Mouse (Mus musculus) heart, postnatal 10 days (tissue): ENCODE measurements at regions not wholly inside any gene's neighbourhood (a gene's known extent, or its start where the extent isn't known, plus 50 kb on each side); places are given as distances from the start of the nearest gene placed in this dataset.
"Not testable (repeated sequence)": the region's sequence is repeated elsewhere in the genome, so short reads cannot be mapped to it uniquely, and the experiment has no call there.

Source experiments
- DNase-seq, 2 experiments: peaks; one replicate each; pipeline ENCODE4 v3.0.0; 2021
- intact Hi-C: fragments of 180-260 bp; cut with DNase I; formaldehyde crosslinking; loops from one replicate; pipeline ENCODE4 v1.15.1; 2025

DNA sequence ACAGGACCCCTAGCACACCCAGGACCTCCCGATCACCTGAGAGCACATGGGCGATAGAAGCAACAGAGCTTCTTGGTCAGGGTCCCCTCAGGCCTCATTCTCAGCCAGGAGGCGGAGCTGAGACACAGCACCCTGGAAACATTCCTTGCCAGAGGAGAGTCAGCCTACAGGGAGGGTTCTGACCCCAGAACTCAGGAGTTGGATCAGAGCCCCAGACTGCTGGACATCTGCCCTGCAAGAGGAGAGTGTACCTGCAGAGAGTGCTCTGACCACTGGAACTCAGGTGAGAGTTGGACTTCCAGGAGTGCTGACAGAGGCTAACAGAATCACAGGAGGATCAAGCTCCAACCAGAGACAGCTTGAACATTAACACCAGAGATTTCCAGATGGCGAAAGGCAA lies 76.1 kb downstream of the Gpr85 start:
- intact Hi-C loops, result loop anchor here (5.0 kb wide), 1 partner anchor 739 kb away; no protein-coding TSS in a partner anchor
- not testable (repeated sequence) for DNase-seq

DNA sequence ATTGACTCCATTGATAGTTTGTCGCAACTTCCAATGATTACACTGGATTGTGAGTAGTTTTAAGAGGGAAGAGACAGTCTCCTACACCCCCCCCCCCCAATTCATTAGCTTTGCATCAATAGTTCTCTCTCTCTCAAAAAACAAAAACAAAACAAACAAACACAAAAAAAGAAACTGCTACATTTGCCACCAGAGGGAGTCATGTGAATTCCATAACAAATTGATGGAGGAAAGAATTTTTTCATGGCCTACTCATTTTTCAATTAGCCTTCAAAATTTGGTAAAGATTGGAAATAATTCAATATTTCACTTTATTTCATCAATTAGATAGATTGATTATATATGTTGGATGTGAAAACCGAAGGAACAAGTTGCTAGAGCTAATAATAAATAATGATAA lies 80.3 kb downstream of the Gpr85 start:
- intact Hi-C loops, result no loop called here
- no peak for DNase-seq

DNA sequence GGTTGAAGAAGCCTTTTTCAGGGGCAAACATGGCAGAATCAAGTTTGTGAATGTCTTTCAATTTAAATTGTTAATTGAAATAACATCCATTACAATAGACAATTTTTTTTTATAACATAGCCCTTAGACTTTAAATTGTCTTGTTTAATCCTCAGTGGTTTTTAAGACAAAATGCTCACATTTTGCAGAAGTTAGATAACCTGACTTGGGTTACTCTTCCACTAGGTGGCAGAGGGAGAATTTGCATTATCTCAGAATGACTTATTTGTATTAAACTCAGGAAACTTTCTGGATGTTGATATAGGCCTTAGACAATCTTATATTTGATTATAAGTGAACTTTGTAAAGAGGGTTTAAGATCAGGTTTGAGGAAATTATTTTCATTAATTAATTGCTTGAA lies 80.8 kb downstream of the Gpr85 start:
- DNase-seq, result no peak
- intact Hi-C loops, result loop anchor here (1.0 kb wide), 1 partner anchor 448 kb away; no protein-coding TSS in a partner anchor

DNA sequence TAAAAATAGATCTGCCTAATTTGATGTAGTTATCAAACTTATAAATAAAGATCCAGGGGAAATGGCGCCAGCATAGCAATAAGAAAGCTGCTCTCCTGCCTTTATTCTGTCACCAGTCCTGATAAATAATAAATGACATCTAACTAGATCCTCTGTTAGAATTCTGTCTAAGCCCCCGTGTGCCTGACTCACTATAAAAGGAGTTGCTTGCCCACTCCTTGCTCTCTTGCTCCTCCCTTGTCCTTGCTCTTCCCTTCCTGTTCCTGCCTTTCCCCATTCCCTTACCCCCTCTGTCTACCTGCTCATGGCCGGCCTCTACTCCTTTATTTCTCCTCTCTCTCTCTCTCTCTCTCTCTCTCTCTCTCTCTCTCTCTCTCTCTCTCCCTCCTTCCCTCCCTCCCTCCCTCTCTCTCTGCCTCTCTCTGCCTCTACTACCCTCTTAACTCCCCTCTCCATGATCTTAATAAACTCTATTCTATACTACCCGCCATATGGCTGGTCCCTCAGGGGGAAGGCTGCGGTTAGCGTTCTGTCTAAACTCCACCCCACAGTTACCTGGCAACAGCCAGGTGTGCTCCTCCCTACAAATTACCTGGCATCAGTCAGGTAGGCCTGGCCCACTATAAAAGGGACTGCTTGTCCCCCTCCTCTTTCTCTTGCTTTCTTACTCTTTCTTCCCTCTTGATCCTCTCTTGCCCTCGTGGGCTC lies 71.3 kb upstream of the Bmt2 start:
- intact Hi-C loops, result no loop called here
- no peak for DNase-seq

DNA sequence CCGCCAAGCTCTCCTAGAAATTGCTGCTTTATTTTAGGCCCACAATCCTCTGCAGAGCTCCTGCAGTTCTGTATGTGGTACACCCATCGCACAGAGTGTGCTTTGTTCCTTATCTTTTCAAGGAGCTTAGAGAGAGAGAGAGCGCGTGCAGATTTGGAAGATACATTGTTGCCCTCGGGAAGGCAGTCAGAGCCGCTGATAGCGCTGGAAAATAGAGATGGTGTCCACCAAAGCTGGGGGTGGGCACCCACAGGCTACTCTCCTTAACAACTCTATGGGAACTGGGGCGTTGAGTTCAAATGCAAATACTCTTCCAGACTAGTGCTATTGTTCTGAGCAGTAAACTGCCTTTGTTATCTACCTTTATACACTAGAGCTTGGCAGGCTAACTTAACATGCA lies 70.2 kb upstream of the Bmt2 start:
- DNase-seq, result no peak
- intact Hi-C loops, result no loop called here

DNA sequence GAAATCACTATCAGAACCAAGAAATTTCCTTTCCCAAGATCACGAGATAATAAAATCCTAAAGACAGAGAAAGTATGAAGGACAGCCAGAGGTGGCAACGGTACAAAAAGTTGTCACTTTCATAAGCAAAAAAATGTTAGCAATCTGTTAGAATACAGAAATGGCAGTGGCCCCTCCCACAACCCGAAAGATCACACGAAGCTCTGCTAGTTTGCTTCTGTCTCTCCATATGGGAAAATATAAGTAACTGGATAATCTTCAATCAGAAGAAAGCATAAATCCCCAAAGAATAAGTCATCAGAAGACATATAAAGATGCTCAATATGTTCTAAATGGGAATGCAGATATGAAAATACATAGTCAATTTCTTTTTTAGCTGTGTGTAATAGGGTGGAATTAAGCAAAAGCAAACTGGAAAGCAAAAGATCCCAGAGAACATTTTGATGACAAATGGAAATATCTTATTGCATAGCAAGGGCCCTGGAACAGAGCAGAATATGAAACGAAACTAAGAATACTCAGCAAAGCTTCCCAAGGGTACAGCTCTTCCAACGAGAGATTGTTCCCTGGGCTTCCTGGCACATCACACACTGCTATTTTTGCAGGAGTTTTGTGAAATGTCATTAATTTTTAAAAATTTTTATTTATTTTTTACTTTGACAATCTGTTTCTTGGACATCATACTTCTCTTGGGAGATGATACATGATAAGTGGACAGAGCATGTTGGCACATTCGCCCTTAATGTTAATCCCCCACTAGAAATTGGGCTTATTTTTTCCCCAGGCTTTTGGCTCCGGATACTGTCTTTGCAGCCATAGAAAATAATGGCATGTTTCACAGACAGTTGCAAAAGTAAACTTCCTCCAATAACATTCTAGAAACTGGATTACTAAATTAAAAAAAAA lies 69.1 kb upstream of the Bmt2 start:
- intact Hi-C loops, result no loop called here
- peak; percentile 17 to 24 for DNase-seq
